Mouse (Mus musculus): ENCODE measurements around the gene Pramel1. TPM values are rescaled to one million over a fixed set of nuclear protein-coding genes. Genes with fewer than 3 reads are reported as not detected.
A peak's percentile ranks its signal among the peaks of the same experiment; 100 is the strongest.
"Not testable (repeated sequence)": the region's sequence is repeated elsewhere in the genome, so short reads cannot be mapped to it uniquely, and the experiment has no call there.

The Pramel1 gene
- polyA plus RNA-seq, 1 experiment, result 2.1 TPM

DNA sequence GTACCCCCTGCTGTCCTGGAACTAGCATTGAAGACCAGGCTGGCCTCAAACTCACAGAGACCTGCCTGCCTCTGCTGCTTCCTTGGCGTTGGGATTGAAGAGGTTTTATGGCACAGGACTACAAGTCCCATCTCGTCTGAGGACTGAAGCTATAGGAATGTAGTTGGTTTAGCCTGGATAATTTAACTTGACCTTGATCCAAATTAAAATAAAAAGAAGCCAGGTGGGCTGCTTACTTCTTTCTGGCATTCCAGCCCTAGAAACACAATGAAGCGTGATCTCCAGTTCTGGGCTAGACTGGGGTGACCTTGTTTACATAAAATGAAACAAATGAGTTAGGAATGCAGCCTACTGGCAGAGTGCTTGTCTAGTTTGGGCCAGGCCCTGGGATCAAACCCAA is 19.9 kb downstream of the Pramel1 start:
- TF ChIP-seq EP300 (IDR thresholded peaks at IDR 0.05; ENCODE audit: insufficient read depth, low read depth, low read length) (no peak), POLR2A (IDR thresholded peaks at IDR 0.05; ENCODE audit: insufficient read depth, low read length) (no peak), CTCF (IDR thresholded peaks at IDR 0.05; ENCODE audit: low read depth, low read length) (no peak)
- Histone ChIP-seq H3K4me3 (ENCODE audit: low read depth, low read length) (no peak overlapping the region), H3K9ac (ENCODE audit: low read depth, poor library complexity, severe bottlenecking) (no peak overlapping the region), H3K9me3 (replicated peaks; ENCODE audit: control insufficient read depth, insufficient read depth, low read length, poor library complexity, severe bottlenecking) (no peaks in the 10 kb centered on the region; the same call in 1 of the 2 replicates), H3K36me3 (ENCODE audit: control insufficient read depth, insufficient read depth, low read length, poor library complexity, severe bottlenecking) (peaks cover 43% of the 10 kb centered on the region), H3K4me1 (ENCODE audit: control insufficient read depth, insufficient read depth, low read length) (peaks cover 1% of the 10 kb centered on the region), H3K27me3 (ENCODE audit: control insufficient read depth, insufficient read depth, low read length, poor library complexity, severe bottlenecking) (no peaks in the 10 kb centered on the region), H3K27ac (ENCODE audit: insufficient read depth, low read length) (peak overlapping the region; percentile 19; the same call in 1 of the 2 replicates)

- H3K27ac ChIP-seq (ENCODE audit: insufficient read depth, low read length); H3K9ac ChIP-seq (ENCODE audit: low read depth, poor library complexity, severe bottlenecking); H3K27me3 ChIP-seq (ENCODE audit: control insufficient read depth, insufficient read depth, low read length, poor library complexity, severe bottlenecking); H3K4me3 ChIP-seq (ENCODE audit: low read depth, low read length); H3K36me3 ChIP-seq (ENCODE audit: control insufficient read depth, insufficient read depth, low read length, poor library complexity, severe bottlenecking); H3K9me3 ChIP-seq (replicated peaks; ENCODE audit: control insufficient read depth, insufficient read depth, low read length, poor library complexity, severe bottlenecking); H3K4me1 ChIP-seq (ENCODE audit: control insufficient read depth, insufficient read depth, low read length): not testable (repeated sequence)
Measured at GRCm38 (mm10) chr4:143426770-143427169, 32.5 kb downstream of the Pramel1 start.

Other genes with a start within 250 kb of the Pramel1 start
- gene Prdm2, start 181.4 kb upstream of the Pramel1 start, polyA plus RNA-seq (2011; ENCODE audit: insufficient read depth, insufficient read length, low read depth, missing spikeins), result 34.9 and 38.2 TPM in 2 replicates
- gene Pdpn, start 94.9 kb upstream of the Pramel1 start, polyA plus RNA-seq (2011; ENCODE audit: insufficient read depth, insufficient read length, low read depth, missing spikeins), result 179 and 198 TPM in 2 replicates
- not detected in 2 replicates for gene Lrrc38, start 44.7 kb upstream of the Pramel1 start, polyA plus RNA-seq (2011; ENCODE audit: insufficient read depth, insufficient read length, low read depth, missing spikeins)
- 15.5 and 21.7 TPM in 2 replicates for gene Pramef8, start 18.0 kb downstream of the Pramel1 start, polyA plus RNA-seq (2011; ENCODE audit: insufficient read depth, insufficient read length, low read depth, missing spikeins)
- not detected in 2 replicates for gene Oog4, start 55.9 kb downstream of the Pramel1 start, polyA plus RNA-seq (2011; ENCODE audit: insufficient read depth, insufficient read length, low read depth, missing spikeins)
- 0.28 and 0.53 TPM in 2 replicates for gene Gm13043, start 116.9 kb downstream of the Pramel1 start, polyA plus RNA-seq (2011; ENCODE audit: insufficient read depth, insufficient read length, low read depth, missing spikeins)
- not detected in 2 replicates for gene Gm13040, start 141.5 kb downstream of the Pramel1 start, polyA plus RNA-seq (2011; ENCODE audit: insufficient read depth, insufficient read length, low read depth, missing spikeins)
- not detected in 2 replicates for gene BC080695, start 157.3 kb downstream of the Pramel1 start, polyA plus RNA-seq (2011; ENCODE audit: insufficient read depth, insufficient read length, low read depth, missing spikeins)
- not detected in 2 replicates for gene Gm13057, start 157.3 kb downstream of the Pramel1 start, polyA plus RNA-seq (2011; ENCODE audit: insufficient read depth, insufficient read length, low read depth, missing spikeins)
- gene Gm13083, start 220.6 kb downstream of the Pramel1 start, polyA plus RNA-seq (2011; ENCODE audit: insufficient read depth, insufficient read length, low read depth, missing spikeins), result not detected in 2 replicates

All from ES-Bruce4 (cell line).